Mouse (Mus musculus): ENCODE results near the gene Myo6.

DNA sequence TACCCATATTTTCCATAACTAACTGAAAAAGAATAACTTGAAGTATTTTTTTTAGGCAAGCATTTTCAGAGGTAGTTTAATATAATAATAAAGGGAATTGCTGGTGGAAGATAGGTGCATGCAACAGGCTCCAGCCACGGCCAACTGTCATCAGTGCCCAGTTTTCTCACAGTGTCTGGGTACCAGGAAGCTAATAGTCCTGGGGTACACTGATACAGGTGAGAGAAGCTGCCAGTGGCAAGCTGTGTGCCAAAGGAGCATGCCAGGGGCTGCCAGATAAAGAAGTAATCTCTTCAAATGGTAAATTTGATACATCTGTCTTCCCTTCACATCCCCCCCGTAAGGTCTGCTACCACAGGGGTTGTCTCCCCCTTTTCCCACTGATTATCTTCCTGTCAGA lies 48.6 kb downstream of the Myo6 start:
- TF ChIP-seq E2F4 (IDR thresholded peaks at IDR 0.05; ENCODE audit: insufficient replicate concordance, low read depth, low read length) (no peak), GABPA (IDR thresholded peaks at IDR 0.05; ENCODE audit: insufficient replicate concordance, low read depth, low read length) (no peak), USF1 (IDR thresholded peaks at IDR 0.05; ENCODE audit: low read depth, low read length) (no peak), EP300 (IDR thresholded peaks at IDR 0.05; ENCODE audit: low read length) (no peak), CTCF (conservative IDR thresholded peaks at IDR 0.05 in 1 of 2, IDR thresholded peaks at IDR 0.05 in 1 of 2; ENCODE audit: low read depth in 2 of 2, low read length in 2 of 2) (no peak), ZC3H11A (IDR thresholded peaks at IDR 0.05; ENCODE audit: low read depth, low read length) (no peak), MAZ (IDR thresholded peaks at IDR 0.05; ENCODE audit: low read depth, low read length) (no peak), MAFK (IDR thresholded peaks at IDR 0.05; ENCODE audit: insufficient replicate concordance, low read length) (no peak), BHLHE40 (IDR thresholded peaks at IDR 0.05; ENCODE audit: low read depth, low read length) (no peak), CHD2 (IDR thresholded peaks at IDR 0.05; ENCODE audit: low read length) (no peak), TCF12 (IDR thresholded peaks at IDR 0.05; ENCODE audit: low read depth, low read length) (no peak), ZMIZ1 (IDR thresholded peaks at IDR 0.05; ENCODE audit: low read depth, low read length) (no peak), JUND (conservative IDR thresholded peaks at IDR 0.05; ENCODE audit: low read depth, low read length) (no peak), NELFE (IDR thresholded peaks at IDR 0.05; ENCODE audit: low read depth, low read length) (no peak)

All from CH12.LX (cell line).